Mouse (Mus musculus) B cell, adult 67 days (primary cell): ENCODE measurements around the gene Rpgrip1l. TPM values are rescaled to one million over a fixed set of nuclear protein-coding genes. Genes with fewer than 3 reads are reported as not detected.

Experiments used
- total RNA-seq, 2 experiments: library from RNA; stranded (reverse); gene quantifications; 4 replicates each; pipeline ENCODE4 v1.2.4; 2023

Gene Rpgrip1l
- total RNA-seq: 1 to 10 TPM; 4.7 to 6.8 TPM

GRCm38 (mm10) chr8:91312835-91313832 lies at the start of gene Rpgrip1l, which contains the start of gene Fto:
Gene Rpgrip1l, minus strand, starts transcription at chr8:91313262.
Gene Fto, plus strand, starts transcription at chr8:91313525.

GRCm38 (mm10) chr8:91199876-91200275 lies 113.2 kb downstream of the Rpgrip1l start, which contains the start of gene Aktip:
Gene Aktip, minus strand, starts transcription at chr8:91199976.

Other genes with a start within 250 kb of the Rpgrip1l start
- gene Rbl2, start 243.2 kb downstream of the Rpgrip1l start, total RNA-seq: 10 to 100 TPM; 70.3 to 74.9 TPM
- 10 to 100 TPM; 19.6 to 23.4 TPM for gene Aktip, start 113.3 kb downstream of the Rpgrip1l start, total RNA-seq
- 10 to 100 TPM; 46.8 to 60.3 TPM for gene Fto, start 263 bp upstream of the Rpgrip1l start, total RNA-seq